Mouse (Mus musculus) CD4-positive, CD25-positive, alpha-beta regulatory T cell, adult 2 months (primary cell): ENCODE measurements around the gene Spaca3.

Source experiments
- DNase-seq: peaks from one replicate; pipeline ENCODE4 v3.0.0-alpha.2; 2012; ENCODE audit warnings: low read depth, low spot score

The Spaca3 gene

DNA sequence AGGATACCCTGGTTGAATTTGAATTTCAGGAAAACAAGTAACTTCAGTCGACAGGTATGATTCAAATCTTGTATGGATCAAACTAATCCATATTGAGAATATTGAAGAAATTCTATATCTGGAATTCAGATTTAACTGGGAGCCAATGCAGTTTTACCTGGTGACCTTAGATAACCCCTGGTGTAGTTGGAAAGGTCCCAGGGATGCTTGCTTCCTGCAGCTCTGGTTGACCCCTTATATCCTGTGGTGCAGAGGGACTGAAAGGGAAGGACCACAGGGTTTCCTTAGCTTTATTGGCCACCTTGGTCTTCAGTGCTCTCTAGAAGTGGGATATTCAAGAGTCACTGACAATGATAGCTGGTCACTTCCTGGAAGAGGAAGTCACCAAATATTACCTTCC, 9.9 kb downstream of the Spaca3 start:
- DNase-seq, result no peak

- peak; percentile 64 for DNase-seq
These were observed 14.6 kb downstream of the Spaca3 start for GRCm38 (mm10) chr11:80872509-80873474.

- no peak for DNase-seq
These were observed 19.0 kb downstream of the Spaca3 start for GRCm38 (mm10) chr11:80877131-80877651.

DNA sequence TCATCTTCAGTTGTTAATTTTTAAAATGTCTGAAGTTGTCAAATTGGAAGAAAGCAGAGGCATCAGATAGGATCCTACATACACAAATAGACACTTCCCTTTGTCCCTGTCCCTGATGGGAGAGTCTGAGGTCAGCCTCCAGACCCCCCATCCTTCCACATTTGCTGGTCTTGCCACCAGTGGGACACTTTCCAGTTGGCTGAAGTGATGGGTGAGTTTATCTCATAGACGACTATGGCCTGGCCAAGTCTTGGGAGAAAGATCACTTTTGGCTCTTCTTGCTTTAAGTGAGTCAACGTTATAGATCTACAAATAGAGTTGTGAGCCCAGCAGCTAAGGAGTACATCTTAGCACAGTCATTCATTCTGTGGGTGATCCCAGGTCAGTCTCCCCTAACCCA, 19.9 kb downstream of the Spaca3 start:
- no peak for DNase-seq

DNA sequence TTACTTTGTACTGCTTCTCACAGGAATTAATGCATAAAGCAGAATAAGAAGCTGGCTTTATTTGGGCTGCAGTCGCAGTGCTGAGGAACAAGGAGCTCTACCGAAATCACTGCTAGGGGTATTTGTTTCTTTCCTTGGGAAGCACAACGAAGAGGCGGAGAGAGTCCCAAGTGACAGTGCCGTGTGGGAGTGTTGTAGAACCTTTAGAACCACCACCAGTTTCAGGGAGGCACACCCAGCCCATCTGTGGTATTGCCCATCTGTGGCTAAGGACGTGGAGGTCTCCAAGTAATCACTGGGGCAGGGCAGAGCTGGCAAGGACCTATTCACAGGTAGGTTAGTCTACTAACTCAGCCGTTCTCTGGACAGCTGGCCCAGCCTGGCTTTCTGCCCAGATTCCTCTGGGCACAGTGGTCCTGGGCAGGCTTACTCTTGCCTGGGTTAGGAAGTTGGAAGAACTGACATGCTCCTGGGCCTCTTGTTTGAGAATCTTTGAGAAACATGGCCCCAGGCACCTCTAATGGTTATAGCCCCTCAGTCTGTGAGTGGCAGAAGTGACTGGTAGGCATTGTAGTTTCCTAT, 24.2 kb downstream of the Spaca3 start:
- no peak for DNase-seq

- no peak for DNase-seq
These were observed 26.5 kb downstream of the Spaca3 start for GRCm38 (mm10) chr11:80884521-80885231.

DNA sequence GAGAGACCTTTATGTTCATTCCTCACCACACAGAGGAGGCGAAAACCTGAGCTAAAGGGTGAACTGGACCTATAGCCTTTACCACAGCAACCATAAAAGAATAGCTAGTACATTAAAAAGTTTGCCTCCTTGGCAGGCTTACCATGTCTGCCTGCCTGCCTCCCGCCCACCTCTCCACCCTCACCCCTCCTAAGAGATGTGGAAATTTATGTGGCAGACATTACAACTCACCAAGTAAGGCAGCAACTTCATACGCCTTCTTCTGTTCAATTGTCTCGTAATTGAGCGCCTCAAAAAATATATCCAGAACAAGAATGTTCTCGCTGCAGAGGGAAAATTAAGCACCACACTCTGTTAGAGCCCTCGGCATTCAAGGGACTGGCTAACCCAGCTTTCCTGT, 28.2 kb downstream of the Spaca3 start:
- no peak for DNase-seq

DNA sequence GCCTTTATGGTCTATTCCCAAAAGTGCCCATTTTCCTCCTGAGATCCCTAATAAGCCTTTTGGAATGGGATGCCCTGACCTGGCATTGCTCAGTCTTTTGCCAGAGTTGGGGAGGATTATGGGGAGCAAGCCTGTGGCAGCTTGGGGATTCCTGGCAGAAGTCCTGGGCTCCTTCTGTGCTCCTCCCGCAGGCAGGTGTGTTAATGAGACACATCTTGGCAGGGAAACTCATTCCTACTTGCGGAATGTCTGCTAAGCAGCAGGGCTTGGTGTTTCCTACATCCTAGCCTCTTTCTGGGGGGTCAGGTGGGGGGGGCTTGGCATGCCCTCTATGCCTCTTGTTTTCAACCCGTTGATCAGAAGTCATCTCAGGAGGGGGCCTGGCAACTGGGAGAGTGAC, 28.9 kb downstream of the Spaca3 start:
- no peak for DNase-seq

- no peak for DNase-seq
These were observed 31.3 kb downstream of the Spaca3 start for GRCm38 (mm10) chr11:80889336-80890063.

DNA sequence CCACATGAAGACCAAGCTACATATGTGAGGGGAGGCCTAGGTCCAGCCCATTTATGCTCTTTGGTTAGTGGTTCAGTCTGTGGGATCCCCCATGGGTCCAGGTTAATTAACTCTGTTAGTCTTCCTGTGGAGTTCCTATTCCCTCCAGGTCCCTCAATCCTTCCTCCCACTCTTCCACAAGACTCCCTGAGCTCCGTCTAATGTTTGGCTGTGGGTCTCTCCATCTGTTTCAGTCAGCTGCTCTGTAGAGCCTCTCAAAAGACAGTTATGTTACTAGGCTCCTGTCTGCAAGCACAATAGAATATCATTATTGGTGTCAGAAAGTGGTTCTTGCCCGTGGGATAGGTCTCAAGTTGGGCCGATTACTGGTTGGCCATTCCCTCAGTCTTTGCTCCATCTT, 37.7 kb downstream of the Spaca3 start:
- no peak for DNase-seq

DNA sequence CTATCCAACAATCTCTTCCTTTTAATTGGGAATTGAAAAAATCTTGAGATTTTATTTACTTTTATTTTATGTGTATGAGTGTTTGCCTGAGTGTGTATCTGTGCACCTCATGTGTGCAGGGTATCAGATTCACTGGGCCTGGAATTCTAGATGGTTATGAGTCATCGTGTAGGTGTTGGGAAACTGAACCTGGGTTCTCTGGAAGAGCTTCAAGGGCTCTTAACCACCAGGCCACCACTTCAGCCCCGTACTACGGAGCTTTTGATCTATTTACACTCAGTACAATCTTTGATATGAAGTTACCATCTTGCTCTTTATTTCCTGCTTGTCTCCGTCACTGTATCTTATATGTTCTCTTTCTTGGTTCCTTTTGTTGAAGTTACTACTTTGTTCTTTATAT, 42.4 kb downstream of the Spaca3 start:
- DNase-seq, result no peak

GRCm38 (mm10) chr11:80902664-80903063, 44.5 kb downstream of the Spaca3 start:
- no peak for DNase-seq

- DNase-seq, result no peak
These were observed 45.3 kb downstream of the Spaca3 start for GRCm38 (mm10) chr11:80903426-80903825.

DNA sequence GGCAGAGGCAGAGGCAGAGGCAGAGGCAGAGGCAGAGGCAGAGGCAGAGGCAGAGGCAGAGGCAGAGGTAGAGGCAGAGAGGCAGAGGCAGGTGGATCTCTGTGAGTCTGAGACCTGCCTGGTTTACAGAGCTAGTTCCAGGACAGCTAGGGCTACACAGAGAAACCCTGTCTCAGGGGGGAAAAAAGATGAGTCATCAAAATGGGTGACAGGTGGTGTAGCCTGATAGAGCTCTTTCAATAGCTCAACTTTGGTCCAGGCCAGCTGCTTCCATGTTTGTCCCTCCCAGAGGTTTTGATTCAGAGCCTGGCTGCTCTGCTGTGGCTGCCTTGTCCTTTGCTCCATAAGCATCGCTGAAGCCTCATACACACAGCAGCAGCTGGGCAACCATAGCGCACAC, 46.4 kb downstream of the Spaca3 start:
- no peak for DNase-seq

DNA sequence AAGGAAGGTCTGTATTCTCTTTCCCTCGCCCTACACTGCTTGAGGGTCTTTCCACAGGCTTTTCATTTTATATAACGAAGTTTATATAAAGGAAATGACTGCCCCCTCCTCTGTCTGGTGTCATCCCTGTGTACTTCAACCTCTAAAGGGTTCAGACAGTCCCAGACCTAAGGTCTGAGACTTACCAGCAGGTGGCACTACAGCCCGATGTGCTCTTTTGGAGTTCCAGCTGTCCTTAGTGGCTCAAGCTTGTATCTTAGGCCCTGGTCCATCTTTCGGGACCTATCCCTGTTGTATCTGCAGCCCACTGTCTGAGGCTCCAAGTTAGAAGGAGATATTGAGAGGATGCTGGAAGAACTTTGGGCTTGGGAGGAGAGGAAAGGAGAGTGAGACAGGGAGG, 48.3 kb downstream of the Spaca3 start:
- peak; percentile 19 for DNase-seq

DNA sequence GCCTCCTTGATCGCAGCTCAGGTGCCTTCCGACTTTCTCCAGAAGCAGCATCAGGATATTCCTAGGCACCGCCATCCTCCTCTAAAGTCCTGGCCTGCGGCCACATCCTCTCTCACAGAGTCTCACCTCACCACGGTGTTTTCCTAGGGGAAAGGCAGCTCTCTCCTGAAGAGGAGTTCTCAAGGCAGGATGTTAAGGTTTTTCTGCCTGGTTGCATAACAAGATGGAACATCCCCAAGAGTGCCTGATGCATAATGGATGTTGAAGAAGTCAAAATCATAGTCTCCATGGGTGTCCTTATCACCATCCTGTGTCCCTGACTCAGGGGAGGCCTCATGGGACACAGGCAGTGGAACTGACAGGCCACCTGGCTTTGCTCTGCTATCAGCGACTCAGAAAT, 49.7 kb downstream of the Spaca3 start:
- no peak for DNase-seq

GRCm38 (mm10) chr11:80912721-80913120, 54.6 kb downstream of the Spaca3 start:
- no peak for DNase-seq

GRCm38 (mm10) chr11:80913408-80914024, 55.4 kb downstream of the Spaca3 start:
- DNase-seq, result no peak
